Mouse (Mus musculus): Measurements from ENCODE around the gene Olfr969.
"Not testable (repeated sequence)": the region's sequence is repeated elsewhere in the genome, so short reads cannot be mapped to it uniquely, and the experiment has no call there.

The Olfr969 gene

DNA sequence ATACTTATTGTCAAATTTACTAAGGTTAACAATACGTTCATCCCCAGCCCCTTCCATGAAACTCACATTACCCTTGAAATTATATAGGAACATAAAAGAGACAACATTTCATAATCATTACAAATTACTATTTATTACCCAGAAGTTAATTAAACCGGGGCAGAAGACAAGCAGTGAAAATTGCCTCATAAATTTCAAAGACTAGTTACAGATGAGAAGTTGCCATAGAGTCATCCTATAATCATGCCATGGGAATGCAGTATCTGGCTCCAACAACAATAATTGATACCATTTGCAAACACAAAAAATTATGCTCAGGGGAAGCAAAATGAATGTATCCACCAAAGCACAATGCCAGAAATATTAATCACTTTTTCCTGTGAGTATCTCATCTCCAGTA lies at the start of gene Olfr969:
Olfr969 (plus strand) TSS at position 388 of the 400 bp plus-strand sequence.
- no peak for DNase-seq (ENCODE audit: low read depth, low spot score)

DNA sequence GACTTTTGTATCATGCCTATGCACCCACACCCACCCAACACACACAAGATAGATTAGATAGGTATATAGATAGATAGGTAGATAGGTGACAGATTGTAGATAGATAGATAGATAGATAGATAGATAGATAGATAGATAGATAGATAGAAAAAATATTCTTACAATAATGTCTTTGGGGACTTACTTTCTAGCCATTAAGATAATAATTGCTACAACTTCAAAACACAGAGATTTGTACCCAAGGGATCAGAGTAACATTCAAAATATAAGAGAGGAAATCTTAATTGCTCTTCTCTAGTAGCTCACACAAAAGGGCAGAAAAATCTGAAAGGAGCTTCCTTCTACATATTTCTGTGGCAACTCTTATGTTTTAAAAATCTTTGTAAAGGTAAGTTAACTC lies 44.8 kb upstream of the Olfr969 start, which contains the start of gene Olfr967:
Olfr967 (plus strand) TSS at position 301 of the 400 bp plus-strand sequence.
- DNase-seq (ENCODE audit: low read depth, low spot score), result no peak

DNA sequence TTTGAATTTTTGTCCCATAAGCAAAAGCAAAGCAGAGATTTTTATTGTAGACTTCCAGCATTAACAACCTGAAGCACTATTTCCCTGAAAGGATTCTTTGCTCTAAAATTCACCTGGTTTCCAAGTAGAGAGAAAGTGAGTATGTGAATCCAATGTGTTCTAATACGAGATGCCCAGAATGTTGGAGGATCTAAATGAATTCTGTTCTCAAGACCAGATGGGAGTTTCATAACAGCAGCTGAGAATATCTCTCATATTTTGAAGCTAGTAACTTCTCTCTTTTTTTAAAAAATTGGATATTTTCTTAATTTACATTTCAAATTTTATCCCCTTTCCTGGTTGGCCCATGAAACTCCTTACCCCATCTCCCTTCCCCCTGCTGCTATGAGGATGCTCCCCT lies 44.3 kb upstream of the Olfr969 start:
- DNase-seq (ENCODE audit: low read depth, low spot score), result no peak

DNA sequence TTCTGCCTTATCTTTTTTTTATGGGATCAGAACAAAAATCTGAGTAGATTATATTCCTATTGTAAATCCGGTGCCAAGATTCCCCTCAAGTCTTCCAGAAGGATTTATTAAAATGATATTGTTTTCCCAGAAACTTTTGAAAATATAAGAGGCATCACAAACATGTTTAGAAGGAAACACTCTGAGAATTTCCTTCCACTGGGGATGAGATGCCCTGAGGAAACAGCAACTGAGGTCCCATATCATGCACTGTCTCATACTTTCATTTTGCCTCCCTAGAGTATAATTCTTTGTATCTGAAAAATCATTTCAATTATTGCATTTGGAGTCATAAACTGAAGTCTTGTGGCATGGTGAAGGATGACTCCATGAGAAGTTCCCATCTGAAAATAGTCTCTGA lies 7.6 kb upstream of the Olfr969 start, which contains the start of gene Olfr968:
Olfr968 (minus strand) TSS at position 101 of the 400 bp plus-strand sequence.
- no peak for DNase-seq (ENCODE audit: low read depth, low spot score)

DNA sequence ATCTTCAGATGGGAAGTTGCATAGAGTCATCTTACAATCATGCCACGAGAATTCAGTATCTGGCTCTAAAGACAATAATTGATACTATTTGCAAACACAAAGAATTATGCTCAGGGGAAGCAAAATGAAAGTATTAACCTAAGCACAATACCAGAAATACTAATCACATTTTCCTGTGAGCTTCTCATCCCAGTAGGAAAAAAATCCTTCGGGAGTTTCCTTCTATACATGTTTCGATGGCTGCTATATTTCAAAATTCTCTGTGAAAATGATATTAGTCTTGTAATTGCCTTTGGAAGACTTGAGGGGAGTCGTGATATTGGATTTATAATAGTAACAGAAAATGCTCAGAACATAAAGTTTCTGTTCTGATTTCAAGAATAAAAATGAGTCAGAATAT lies 17.8 kb downstream of the Olfr969 start, which contains the start of gene Olfr970:
Olfr970 (plus strand) TSS at position 301 of the 400 bp plus-strand sequence.
- DNase-seq (ENCODE audit: low read depth, low spot score), result no peak

DNA sequence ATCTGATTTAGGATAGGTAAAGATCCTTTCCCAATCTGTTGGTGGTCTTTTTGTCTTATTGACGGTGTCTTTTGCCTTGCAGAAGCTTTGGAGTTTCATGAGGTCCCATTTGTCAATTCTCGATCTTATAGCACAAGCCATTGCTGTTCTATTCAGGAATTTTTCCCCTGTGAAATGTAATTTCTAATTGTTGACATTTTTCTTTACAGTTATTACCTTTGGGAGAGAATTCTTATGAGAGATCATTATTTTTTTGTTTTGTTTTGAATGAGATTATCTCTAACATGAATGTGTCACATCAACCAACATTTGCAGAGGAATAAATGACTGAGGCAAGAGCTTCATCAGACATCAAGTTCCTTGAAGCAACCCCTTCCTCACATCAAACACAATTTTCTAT lies 45.8 kb downstream of the Olfr969 start, which contains the start of gene Olfr971:
Olfr971 (plus strand) TSS at position 301 of the 400 bp plus-strand sequence.
- DNase-seq (ENCODE audit: low read depth, low spot score), result not testable (repeated sequence)

Measured in ZHBTc4 (cell line).